Mouse (Mus musculus): Measurements from ENCODE around the gene Ddx11.

DNA sequence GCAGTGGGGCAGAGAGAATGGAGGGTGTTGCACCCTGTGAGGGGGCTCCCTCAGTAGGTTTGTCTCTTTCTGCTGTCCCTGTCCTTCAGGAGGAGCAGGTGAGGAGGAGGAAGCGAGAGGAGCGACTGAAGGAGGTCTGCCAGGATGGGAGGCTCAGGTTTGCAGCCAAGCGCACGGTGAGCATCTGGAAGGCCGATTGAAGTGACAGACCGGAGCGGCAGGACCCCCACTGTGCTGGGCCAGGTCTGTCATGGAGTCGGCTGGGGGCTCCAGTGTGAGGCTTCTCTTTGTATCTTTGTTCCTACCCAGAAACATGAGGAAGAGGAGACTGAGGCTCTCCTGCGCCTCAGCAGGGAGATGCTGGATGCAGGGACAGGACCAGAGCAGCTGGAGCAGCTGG lies 7.1 kb downstream of the Ddx11 start:
- TF ChIP-seq POLR2A (IDR thresholded peaks at IDR 0.05; ENCODE audit: extremely low read depth, insufficient read depth, low read length): no peak
- no peak for TF ChIP-seq CTCF (IDR thresholded peaks at IDR 0.05; ENCODE audit: low read depth, low read length)

Data from liver, adult 2 months (tissue).